ENCODE assay signal across 15 mouse cellular contexts in the genomic region with DNA sequence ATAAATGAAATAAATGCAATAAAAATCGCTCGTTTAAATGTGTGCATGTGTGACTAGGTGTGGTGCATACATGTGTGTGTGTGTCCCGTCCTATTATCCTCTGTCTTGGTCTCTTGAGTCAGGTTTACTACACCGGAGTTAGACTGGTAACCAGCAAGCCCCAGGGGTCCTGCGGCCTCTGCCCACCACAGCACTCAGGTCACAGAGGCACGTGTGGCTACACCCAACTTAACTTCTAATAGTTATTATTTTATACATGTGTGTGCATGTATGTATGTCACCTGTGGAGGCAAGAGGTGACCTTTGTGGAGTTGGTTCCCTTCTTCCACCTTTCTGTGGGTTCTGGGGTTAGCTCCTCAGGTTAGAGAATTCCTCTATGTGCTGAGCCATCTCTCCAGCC. TPM values are rescaled to one million over a fixed set of nuclear protein-coding genes. Genes with fewer than 3 reads are reported as not detected.
DNase-seq lines count a peak whose midpoint lies in the region; ATAC-seq and TF ChIP-seq lines count a peak whose summit lies in the region.
"Had no signal": no experiment of that assay in that cellular context is flagged by ENCODE, and none has a peak within 500 bp of the region (broad histone marks: within the 10 kb centered on the region; RNA-seq: fewer than 3 reads in every experiment).

No protein-coding gene starts in this region.

- H3K4me3 ChIP-seq in heart, embryonic 10.5 days, result no peak overlapping the region
- H3K4me3 ChIP-seq in kidney, postnatal 0 days (replicated peaks; ENCODE audit: low read depth, low read length), result no peak overlapping the region
- no peak overlapping the region for H3K4me3 ChIP-seq in embryonic facial prominence, embryonic 13.5 days
- H3K4me3 ChIP-seq in limb, embryonic 14.5 days (replicated peaks; ENCODE audit: low read length), result no peak overlapping the region
- no peak overlapping the region for H3K4me3 ChIP-seq in liver, embryonic 12.5 days

- H3K4me1 ChIP-seq in heart, embryonic 10.5 days, result peaks cover 18% of the 10 kb centered on the region
- H3K4me1 ChIP-seq in kidney, postnatal 0 days (replicated peaks; ENCODE audit: insufficient read depth, low read length), result peaks cover 14% of the 10 kb centered on the region
- peaks cover 88% of the 10 kb centered on the region for H3K4me1 ChIP-seq in embryonic facial prominence, embryonic 13.5 days
- peaks cover 53% of the 10 kb centered on the region for H3K4me1 ChIP-seq in limb, embryonic 14.5 days (ENCODE audit: control insufficient read depth, insufficient read depth, low read length)
- peaks cover 8% of the 10 kb centered on the region for H3K4me1 ChIP-seq in liver, embryonic 12.5 days

- no peak for TF ChIP-seq CTCF in kidney, postnatal 0 days (IDR thresholded peaks at IDR 0.05; ENCODE audit: low read depth)

- H3K9me3 ChIP-seq in heart, embryonic 10.5 days, result no peaks in the 10 kb centered on the region
- no peaks in the 10 kb centered on the region for H3K9me3 ChIP-seq in kidney, postnatal 0 days (replicated peaks; ENCODE audit: low read length)
- H3K9me3 ChIP-seq in embryonic facial prominence, embryonic 13.5 days, result no peaks in the 10 kb centered on the region
- no peaks in the 10 kb centered on the region for H3K9me3 ChIP-seq in limb, embryonic 14.5 days (ENCODE audit: control insufficient read depth, low read length)
- no peaks in the 10 kb centered on the region for H3K9me3 ChIP-seq in liver, embryonic 12.5 days (replicated peaks)
- H3K9me3 ChIP-seq: forebrain, embryonic 12.5 days; hindbrain, embryonic 10.5 days had no signal

- no peak for TF ChIP-seq POLR2A in limb, embryonic 14.5 days (IDR thresholded peaks at IDR 0.05; ENCODE audit: borderline replicate concordance, extremely low read depth, insufficient read depth, insufficient read length)

- H3K4me2 ChIP-seq in kidney, postnatal 0 days (ENCODE audit: low read length), result no peak overlapping the region
- H3K4me2 ChIP-seq in embryonic facial prominence, embryonic 13.5 days, result peak overlapping the region; percentile 65; the same call in 1 of the 2 replicates
- no peak overlapping the region for H3K4me2 ChIP-seq in limb, embryonic 14.5 days (replicated peaks; ENCODE audit: low read depth, low read length, severe bottlenecking)
- no peak overlapping the region for H3K4me2 ChIP-seq in liver, embryonic 12.5 days
- H3K4me2 ChIP-seq: forebrain, embryonic 12.5 days had no signal

- H3K27ac ChIP-seq in heart, embryonic 10.5 days, result peak overlapping the region; percentile 33; the same call in 1 of the 2 replicates
- H3K27ac ChIP-seq in kidney, postnatal 0 days, result peak overlapping the region; percentile 88
- peak overlapping the region; percentile 97 for H3K27ac ChIP-seq in embryonic facial prominence, embryonic 13.5 days
- peak overlapping the region; percentile 89; the same call in 1 of the 2 replicates for H3K27ac ChIP-seq in limb, embryonic 14.5 days (replicated peaks; ENCODE audit: low read depth, low read length)
- H3K27ac ChIP-seq in liver, embryonic 12.5 days, result no peak overlapping the region

- no peak for ATAC-seq in kidney, postnatal 0 days (replicated peaks; ENCODE audit: low FRiP score, low read depth)
- no peak for ATAC-seq in embryonic facial prominence, embryonic 13.5 days (ENCODE audit: insufficient number of reproducible peaks, insufficient read depth, low FRiP score, low TSS enrichment, low read depth)
- ATAC-seq in limb, embryonic 14.5 days (ENCODE audit: low FRiP score, low read depth), result no peak
- no peak for ATAC-seq in liver, embryonic 12.5 days
- no peak for ATAC-seq in erythroblast, adult 5-6 weeks (replicated peaks; ENCODE audit: low FRiP score, poor library complexity, severe bottlenecking)

- WGBS in heart, embryonic 10.5 days, result 89% methylated on average over 6 of the region's 6 CpGs
- WGBS in kidney, postnatal 0 days, result 84% methylated on average over 6 of the region's 6 CpGs
- WGBS in embryonic facial prominence, embryonic 13.5 days, result 79% methylated on average over 6 of the region's 6 CpGs
- 68% methylated on average over 6 of the region's 6 CpGs for WGBS in limb, embryonic 14.5 days
- 72% methylated on average over 6 of the region's 6 CpGs for WGBS in liver, embryonic 12.5 days (ENCODE audit: insufficient replicate concordance)

- no peaks in the 10 kb centered on the region for H3K27me3 ChIP-seq in heart, embryonic 10.5 days (ENCODE audit: insufficient read depth, poor library complexity, severe bottlenecking)
- no peaks in the 10 kb centered on the region for H3K27me3 ChIP-seq in kidney, postnatal 0 days (ENCODE audit: insufficient read depth, low read length)
- H3K27me3 ChIP-seq in embryonic facial prominence, embryonic 13.5 days, result no peaks in the 10 kb centered on the region
- no peaks in the 10 kb centered on the region for H3K27me3 ChIP-seq in limb, embryonic 14.5 days (ENCODE audit: control insufficient read depth, insufficient read depth, low read length)
- no peaks in the 10 kb centered on the region for H3K27me3 ChIP-seq in liver, embryonic 12.5 days (replicated peaks)
- H3K27me3 ChIP-seq: forebrain, embryonic 12.5 days had no signal

- H3K36me3 ChIP-seq in heart, embryonic 10.5 days, result no peaks in the 10 kb centered on the region
- no peaks in the 10 kb centered on the region for H3K36me3 ChIP-seq in kidney, postnatal 0 days (ENCODE audit: insufficient read depth, low read length)
- no peaks in the 10 kb centered on the region for H3K36me3 ChIP-seq in embryonic facial prominence, embryonic 13.5 days
- 0 out of 2 replicates have a peak, but pooled peaks cover under 1% of the 10 kb centered on the region for H3K36me3 ChIP-seq in limb, embryonic 14.5 days (ENCODE audit: control insufficient read depth, insufficient read depth, low read length)
- H3K36me3 ChIP-seq in liver, embryonic 12.5 days, result no peaks in the 10 kb centered on the region
- H3K36me3 ChIP-seq: forebrain, embryonic 12.5 days; hindbrain, embryonic 10.5 days had no signal

- no peak for DNase-seq in heart, embryonic 10.5 days (ENCODE audit: low spot score)
- no peak for DNase-seq in heart, adult 8-10 months (ENCODE audit: low spot score)
- no peak for DNase-seq in kidney, postnatal 0 days (ENCODE audit: low spot score)
- no peak for DNase-seq in kidney, adult 8-10 months
- no peak for DNase-seq in limb, embryonic 14.5 days (ENCODE audit: low spot score)
- DNase-seq: adrenal gland, postnatal 25 days; B cell, adult 2 months; kidney, adult 9 months; left cerebral cortex, postnatal 4 days; retina, postnatal 1 day had no signal

- H3K9ac ChIP-seq in kidney, postnatal 0 days (ENCODE audit: low read depth, low read length), result no peak overlapping the region
- no peak overlapping the region for H3K9ac ChIP-seq in embryonic facial prominence, embryonic 13.5 days
- H3K9ac ChIP-seq in limb, embryonic 14.5 days (ENCODE audit: low read depth, low read length, severe bottlenecking), result no peak overlapping the region
- H3K9ac ChIP-seq in liver, embryonic 12.5 days, result no peak overlapping the region
- H3K9ac ChIP-seq: forebrain, embryonic 12.5 days had no signal

RNA-seq across cellular contexts. Expression of a gene that starts 37.6 kb away (rescaled TPM):
- 27.9 and 29.1 TPM in 2 replicates for polyA plus RNA-seq in heart, embryonic 10.5 days (2016; fragmentation: Nextera tagmentation; extraction: Ambion mirVana)
- 10 to 100 TPM; 63.6 to 67.4 (median 65.5) TPM for total RNA-seq in heart, adult 8-10 months (2022)
- 42.3 and 44.2 TPM in 2 replicates for polyA plus RNA-seq in kidney, postnatal 0 days (2015; fragmentation: Nextera tagmentation; extraction: Ambion mirVana)
- 21.9 and 24.5 TPM in 2 replicates for polyA plus RNA-seq in embryonic facial prominence, embryonic 13.5 days (2015; fragmentation: Nextera tagmentation; extraction: Ambion mirVana)
- polyA plus RNA-seq in limb, embryonic 14.5 days (2012; rRNA removed), result 19.4 and 19.9 TPM in 2 replicates
- polyA plus RNA-seq in limb, embryonic 14.5 days (2014; fragmentation: Nextera tagmentation; extraction: Ambion mirVana), result 27.6 and 28.1 TPM in 2 replicates
- 17.8 and 18.8 TPM in 2 replicates for polyA plus RNA-seq in liver, embryonic 12.5 days (2016; fragmentation: Nextera tagmentation; extraction: Ambion mirVana)
- total RNA-seq in erythroblast, adult 5-6 weeks (2015; ENCODE audit: low replicate concordance), result 17.9 and 24.9 TPM in 2 replicates
- 19.8 and 20.2 TPM in 2 replicates for total RNA-seq in erythroblast, adult 5-6 weeks (2017; ENCODE audit: low replicate concordance)

RNA-seq across cellular contexts. Expression of a gene that starts 56.1 kb away (rescaled TPM):
- polyA plus RNA-seq in heart, embryonic 10.5 days (2016; fragmentation: Nextera tagmentation; extraction: Ambion mirVana), result 13.5 and 17.0 TPM in 2 replicates
- total RNA-seq in heart, adult 8-10 months (2022), result 100 to 1,000 TPM; 170 to 247 (median 189) TPM
- polyA plus RNA-seq in kidney, postnatal 0 days (2015; fragmentation: Nextera tagmentation; extraction: Ambion mirVana), result 41.0 and 45.3 TPM in 2 replicates
- polyA plus RNA-seq in embryonic facial prominence, embryonic 13.5 days (2015; fragmentation: Nextera tagmentation; extraction: Ambion mirVana), result 12.6 and 14.1 TPM in 2 replicates
- 8.8 and 10.7 TPM in 2 replicates for polyA plus RNA-seq in limb, embryonic 14.5 days (2012; rRNA removed)
- polyA plus RNA-seq in limb, embryonic 14.5 days (2014; fragmentation: Nextera tagmentation; extraction: Ambion mirVana), result 16.1 and 19.0 TPM in 2 replicates
- polyA plus RNA-seq in liver, embryonic 12.5 days (2016; fragmentation: Nextera tagmentation; extraction: Ambion mirVana), result 15.3 and 16.6 TPM in 2 replicates
- total RNA-seq in erythroblast, adult 5-6 weeks (2015; ENCODE audit: low replicate concordance), result 1.7 and 4.0 TPM in 2 replicates
- total RNA-seq in erythroblast, adult 5-6 weeks (2017; ENCODE audit: low replicate concordance), result 3.5 and 3.8 TPM in 2 replicates

RNA-seq across cellular contexts. Expression of a gene that starts 56.1 kb away (rescaled TPM):
- polyA plus RNA-seq in heart, embryonic 10.5 days (2016; fragmentation: Nextera tagmentation; extraction: Ambion mirVana), result 12.9 and 13.3 TPM in 2 replicates
- 10 to 100 TPM; 12.1 to 16.4 (median 14.5) TPM for total RNA-seq in heart, adult 8-10 months (2022)
- 16.2 and 18.1 TPM in 2 replicates for polyA plus RNA-seq in kidney, postnatal 0 days (2015; fragmentation: Nextera tagmentation; extraction: Ambion mirVana)
- 16.1 and 17.5 TPM in 2 replicates for polyA plus RNA-seq in embryonic facial prominence, embryonic 13.5 days (2015; fragmentation: Nextera tagmentation; extraction: Ambion mirVana)
- polyA plus RNA-seq in limb, embryonic 14.5 days (2012; rRNA removed), result 13.7 and 18.6 TPM in 2 replicates
- polyA plus RNA-seq in limb, embryonic 14.5 days (2014; fragmentation: Nextera tagmentation; extraction: Ambion mirVana), result 19.4 and 20.3 TPM in 2 replicates
- polyA plus RNA-seq in liver, embryonic 12.5 days (2016; fragmentation: Nextera tagmentation; extraction: Ambion mirVana), result 6.8 and 7.6 TPM in 2 replicates
- total RNA-seq in erythroblast, adult 5-6 weeks (2015; ENCODE audit: low replicate concordance), result 2.1 and 5.6 TPM in 2 replicates
- total RNA-seq in erythroblast, adult 5-6 weeks (2017; ENCODE audit: low replicate concordance), result 0.85 and 6.0 TPM in 2 replicates
